Mouse (Mus musculus): ENCODE results near the gene Cyp27b1.

GRCm38 (mm10) chr10:127099191-127099590 lies 51.1 kb downstream of the Cyp27b1 start:
- no peak for TF ChIP-seq CTCF (IDR thresholded peaks at IDR 0.05; ENCODE audit: borderline replicate concordance, control insufficient read depth, extremely low read depth, insufficient read depth, low read length, poor library complexity)
- TF ChIP-seq POLR2A (IDR thresholded peaks at IDR 0.05; ENCODE audit: control insufficient read depth, extremely low read depth, insufficient read depth, low read length, poor library complexity): no peak

Measured in thymus, adult 2 months (tissue).